Mouse (Mus musculus): ENCODE data around the gene Mdga1.

The Mdga1 gene

GRCm38 (mm10) chr17:29855702-29856580 is 113.9 kb downstream of the Mdga1 start:
- in situ Hi-C loops (cut with MboI; ENCODE audit: unreplicated experiment in 2 of 2) = no loop called here

DNA sequence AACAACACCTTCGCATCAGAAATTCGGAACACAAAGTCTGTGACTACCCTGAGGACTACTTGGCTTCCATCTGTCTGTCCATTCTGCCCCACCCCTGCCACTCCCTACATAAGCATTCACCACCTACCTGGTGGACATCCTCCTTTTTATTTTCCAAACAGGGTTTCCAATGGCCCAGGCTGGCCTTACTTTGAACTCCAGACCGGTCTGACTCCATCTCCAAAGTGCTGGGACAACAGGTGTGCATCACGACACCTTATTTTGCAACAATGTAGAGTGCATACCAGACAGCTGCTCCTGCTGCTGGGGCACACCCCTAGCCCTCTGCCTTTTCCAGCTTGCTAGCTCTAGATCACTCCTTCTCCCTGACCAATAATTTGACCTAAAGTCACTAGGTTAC is 115.1 kb downstream of the Mdga1 start:
- in situ Hi-C loops (cut with MboI; ENCODE audit: unreplicated experiment in 2 of 2) = no loop called here

- in situ Hi-C loops (cut with MboI; ENCODE audit: unreplicated experiment in 2 of 2) = no loop called here
Observed at GRCm38 (mm10) chr17:29854388-29854787, 115.5 kb downstream of the Mdga1 start.

- in situ Hi-C loops (cut with MboI; ENCODE audit: unreplicated experiment in 2 of 2) = no loop called here
Observed at GRCm38 (mm10) chr17:29852846-29853486, 116.9 kb downstream of the Mdga1 start.

GRCm38 (mm10) chr17:29849436-29849797 is 120.5 kb downstream of the Mdga1 start:
- in situ Hi-C loops (cut with MboI; ENCODE audit: unreplicated experiment in 2 of 2) = no loop called here

DNA sequence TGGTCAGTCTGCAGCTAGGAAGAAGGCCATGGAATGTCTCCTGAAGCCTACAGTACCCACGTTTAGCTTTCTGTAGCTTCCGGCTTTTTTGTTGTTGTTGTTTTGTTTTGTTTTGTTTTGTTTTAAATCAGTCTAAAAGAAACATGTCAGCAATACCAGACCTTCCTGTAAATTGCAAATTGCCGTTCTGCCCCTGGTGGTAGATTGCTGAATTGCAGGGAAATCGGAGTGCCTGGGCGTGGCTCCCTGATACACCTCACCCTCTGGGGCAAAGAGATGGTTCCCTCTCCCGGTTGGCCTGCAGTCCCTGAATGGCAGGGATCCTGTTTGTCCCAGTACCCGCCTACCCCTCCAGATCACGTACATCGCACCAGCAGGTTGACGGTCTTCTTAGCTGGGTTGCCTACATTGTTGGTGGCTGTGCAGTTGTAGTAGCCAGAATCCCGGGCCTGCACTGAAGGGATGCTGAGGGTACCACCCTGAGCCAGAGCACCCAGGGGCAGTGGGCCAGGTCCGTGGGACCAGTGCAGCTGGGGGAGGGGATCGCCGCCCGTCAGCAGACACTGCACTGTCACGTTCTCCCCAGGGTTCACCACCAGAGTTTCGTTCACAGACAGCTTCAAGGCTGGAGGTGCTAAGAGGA is 121.0 kb downstream of the Mdga1 start:
- in situ Hi-C loops (cut with MboI; ENCODE audit: unreplicated experiment in 2 of 2) = no loop called here

GRCm38 (mm10) chr17:29847291-29847690 is 122.6 kb downstream of the Mdga1 start:
- in situ Hi-C loops (cut with MboI; ENCODE audit: unreplicated experiment in 2 of 2) = no loop called here

- in situ Hi-C loops (cut with MboI; ENCODE audit: unreplicated experiment in 2 of 2) = no loop called here
Observed at GRCm38 (mm10) chr17:29846284-29846683, 123.6 kb downstream of the Mdga1 start.

- in situ Hi-C loops (cut with MboI; ENCODE audit: unreplicated experiment in 2 of 2) = no loop called here
Observed at GRCm38 (mm10) chr17:29844949-29845348, 124.9 kb downstream of the Mdga1 start.

GRCm38 (mm10) chr17:29843419-29844162 is 126.3 kb downstream of the Mdga1 start:
- in situ Hi-C loops (cut with MboI; ENCODE audit: unreplicated experiment in 2 of 2) = no loop called here

DNA sequence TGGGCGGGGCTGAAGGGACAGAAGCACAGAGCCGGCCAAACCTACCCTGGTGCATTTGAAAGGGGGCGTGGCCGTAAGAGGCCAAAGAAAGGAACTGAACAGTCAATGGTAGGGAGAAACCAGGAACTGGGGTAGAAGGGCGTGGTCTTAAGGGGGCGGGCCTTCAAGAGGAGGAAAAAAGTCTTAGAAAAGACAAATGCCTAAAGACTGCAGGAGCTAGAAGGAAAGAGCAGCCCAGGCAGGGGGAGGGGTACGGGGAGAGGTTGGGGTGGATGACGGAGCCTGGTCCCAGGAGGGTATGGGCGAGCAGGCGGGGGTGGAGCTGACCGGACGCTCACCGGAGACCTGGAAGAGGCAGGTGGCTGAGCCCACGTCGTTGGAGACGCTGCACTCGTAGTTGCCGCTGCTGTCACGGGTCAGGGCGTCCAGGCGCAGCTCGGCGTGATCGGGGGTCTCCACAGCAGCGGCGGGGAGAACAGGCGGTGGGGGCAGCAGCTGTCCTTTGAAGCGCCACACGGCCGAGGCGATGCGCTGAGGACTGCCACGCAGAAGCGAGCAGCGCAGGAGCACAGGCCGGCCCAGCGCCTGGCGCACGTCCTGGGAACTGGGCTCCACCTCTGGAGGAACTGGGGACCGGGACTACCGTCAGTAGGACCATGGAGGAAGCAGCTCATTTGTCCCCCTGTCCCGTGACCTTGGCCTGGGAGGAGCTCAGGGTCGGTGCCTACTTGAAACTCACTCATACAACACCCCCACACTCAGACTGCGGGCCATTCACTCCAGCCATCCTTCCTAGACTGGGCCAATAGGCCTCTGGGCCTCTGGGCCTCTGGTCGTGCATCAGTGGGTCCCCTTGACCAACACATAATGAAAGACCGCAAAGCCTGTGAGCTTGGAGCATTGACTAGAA is 127.9 kb downstream of the Mdga1 start:
- in situ Hi-C loops (cut with MboI; ENCODE audit: unreplicated experiment in 2 of 2) = no loop called here

DNA sequence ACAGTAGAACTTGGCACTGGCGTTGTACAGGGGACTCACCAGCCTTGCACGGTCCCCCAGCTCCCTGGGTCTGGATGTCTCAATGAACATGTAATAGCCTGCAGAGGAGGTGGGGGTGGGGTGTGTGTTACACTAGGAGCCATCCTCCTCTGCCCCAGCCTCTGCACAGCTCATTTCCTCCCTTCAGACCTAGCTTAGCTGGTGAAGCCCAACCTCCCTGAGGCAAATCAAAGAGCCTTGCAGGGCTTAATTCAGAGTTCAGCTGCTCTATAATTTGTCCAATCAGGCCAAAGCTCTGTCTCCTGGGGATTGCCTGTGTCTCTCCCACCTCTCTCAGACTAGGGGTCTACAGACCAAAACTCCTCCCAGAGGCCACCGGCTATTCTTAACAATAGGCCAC is 131.9 kb downstream of the Mdga1 start:
- in situ Hi-C loops (cut with MboI; ENCODE audit: unreplicated experiment in 2 of 2) = no loop called here

- in situ Hi-C loops (cut with MboI; ENCODE audit: unreplicated experiment in 2 of 2) = no loop called here
Observed at GRCm38 (mm10) chr17:29837441-29837840, 132.4 kb downstream of the Mdga1 start.

DNA sequence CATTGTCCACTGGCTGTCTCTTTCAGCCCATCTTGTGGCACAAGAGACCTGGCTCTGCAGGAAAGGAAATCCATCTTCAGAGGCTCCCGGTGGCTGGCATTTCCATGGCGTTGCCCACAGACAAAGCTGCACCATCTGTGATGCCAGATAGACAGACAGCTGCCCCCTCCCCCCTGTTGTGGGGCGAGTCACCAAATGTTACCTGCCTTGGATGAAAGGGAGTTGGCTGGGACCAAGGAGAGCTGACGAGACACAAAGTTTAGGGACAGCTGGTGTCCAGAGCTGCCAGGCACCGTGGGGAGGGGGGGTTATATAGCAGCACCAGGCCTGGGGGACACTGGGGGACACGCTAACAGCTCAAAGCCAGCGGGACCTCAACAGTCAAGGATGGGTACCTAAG is 135.1 kb downstream of the Mdga1 start:
- in situ Hi-C loops (cut with MboI; ENCODE audit: unreplicated experiment in 2 of 2) = no loop called here

DNA sequence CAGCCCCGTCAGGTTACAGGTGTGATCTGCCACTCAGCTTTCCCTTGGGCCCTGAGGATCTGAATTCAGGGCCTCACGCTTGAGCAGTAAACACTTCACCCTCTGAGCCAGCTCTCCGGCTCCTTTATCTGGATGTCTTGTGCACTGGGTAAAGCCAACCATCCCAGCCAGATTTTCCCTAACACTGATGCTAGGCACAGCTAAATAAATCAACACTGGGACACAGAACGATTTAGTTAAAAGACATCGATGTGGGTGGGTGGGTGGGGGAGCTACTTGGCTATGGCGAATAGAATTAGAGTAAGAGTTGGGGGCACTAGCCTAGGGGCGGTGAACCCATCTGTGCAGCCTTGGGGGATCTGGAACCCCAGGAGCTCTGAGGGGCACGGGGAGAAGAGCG is 135.6 kb downstream of the Mdga1 start:
- in situ Hi-C loops (cut with MboI; ENCODE audit: unreplicated experiment in 2 of 2) = no loop called here

- in situ Hi-C loops (cut with MboI; ENCODE audit: unreplicated experiment in 2 of 2) = no loop called here
Observed at GRCm38 (mm10) chr17:29831696-29832095, 138.2 kb downstream of the Mdga1 start.

GRCm38 (mm10) chr17:29829136-29829535 is 140.8 kb downstream of the Mdga1 start:
- in situ Hi-C loops (cut with MboI; ENCODE audit: unreplicated experiment in 2 of 2) = no loop called here

- in situ Hi-C loops (cut with MboI; ENCODE audit: unreplicated experiment in 2 of 2) = no loop called here
Observed at GRCm38 (mm10) chr17:29827602-29828001, 142.3 kb downstream of the Mdga1 start.

- in situ Hi-C loops (cut with MboI; ENCODE audit: unreplicated experiment in 2 of 2) = no loop called here
Observed at GRCm38 (mm10) chr17:29824512-29825120, 145.3 kb downstream of the Mdga1 start.

DNA sequence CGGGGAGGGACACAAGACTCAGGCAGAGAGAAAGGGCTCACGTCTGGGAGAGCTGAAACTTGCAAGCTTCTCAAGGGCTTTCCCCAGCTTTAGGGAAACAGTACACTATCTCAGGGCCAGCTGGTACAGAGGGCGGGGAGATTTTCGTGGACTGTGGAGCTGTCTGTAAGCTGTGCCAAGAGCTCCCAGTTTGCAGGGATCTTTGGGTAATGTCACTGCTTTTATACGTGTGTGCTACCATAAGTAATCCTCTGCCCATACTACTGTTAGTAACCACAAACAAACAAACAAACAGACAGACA is 145.7 kb downstream of the Mdga1 start:
- in situ Hi-C loops (cut with MboI; ENCODE audit: unreplicated experiment in 2 of 2) = no loop called here

Data from v-Abl transformed pro-B cells (cell line).